In genomic region chr7:112528059-112528458, GRCm38 (mm10) we compare ENCODE assay signal across 15 mouse cellular contexts.
A peak's percentile ranks its signal among the peaks of the same experiment; 100 is the strongest.
DNase-seq lines count a peak whose midpoint lies in the region; ATAC-seq and TF ChIP-seq lines count a peak whose summit lies in the region.
"Had no signal": no experiment of that assay in that cellular context is flagged by ENCODE, and none has a peak within 500 bp of the region (broad histone marks: within the 10 kb centered on the region; RNA-seq: fewer than 3 reads in every experiment).

No protein-coding gene starts in this region.

- H3K27ac ChIP-seq in embryonic facial prominence, embryonic 11.5 days (replicated peaks; ENCODE audit: low read depth, low read length), result no peak overlapping the region
- no peak overlapping the region for H3K27ac ChIP-seq in embryonic facial prominence, embryonic 10.5 days (replicated peaks)
- peak overlapping the region; percentile 54 for H3K27ac ChIP-seq in kidney, embryonic 15.5 days
- H3K27ac ChIP-seq in stomach, embryonic 14.5 days (ENCODE audit: low read length), result peak overlapping the region; percentile 34; the same call in 1 of the 2 replicates
- no peak overlapping the region for H3K27ac ChIP-seq in stomach, postnatal 0 days (replicated peaks)
- no peak overlapping the region for H3K27ac ChIP-seq in forebrain, embryonic 15.5 days (replicated peaks)
- H3K27ac ChIP-seq in hindbrain, embryonic 16.5 days (ENCODE audit: low read depth, low read length), result no peak overlapping the region
- H3K27ac ChIP-seq: liver, embryonic 14.5 days had no signal

- 60% methylated on average over 1 of the region's 1 CpGs for WGBS in embryonic facial prominence, embryonic 11.5 days
- WGBS in embryonic facial prominence, embryonic 10.5 days, result 77% methylated on average over 1 of the region's 1 CpGs
- 89% methylated on average over 1 of the region's 1 CpGs for WGBS in kidney, embryonic 15.5 days
- 89% methylated on average over 1 of the region's 1 CpGs for WGBS in stomach, embryonic 14.5 days
- WGBS in stomach, postnatal 0 days, result 100% methylated on average over 1 of the region's 1 CpGs
- 87% methylated on average over 1 of the region's 1 CpGs for WGBS in forebrain, embryonic 15.5 days
- WGBS in hindbrain, embryonic 16.5 days, result 85% methylated on average over 1 of the region's 1 CpGs

- no peaks in the 10 kb centered on the region for H3K27me3 ChIP-seq in embryonic facial prominence, embryonic 11.5 days (ENCODE audit: control insufficient read depth, insufficient read depth, low read length)
- no peaks in the 10 kb centered on the region for H3K27me3 ChIP-seq in embryonic facial prominence, embryonic 10.5 days (replicated peaks; ENCODE audit: low read depth, poor library complexity, severe bottlenecking)
- H3K27me3 ChIP-seq in kidney, embryonic 15.5 days, result no peaks in the 10 kb centered on the region
- no peaks in the 10 kb centered on the region for H3K27me3 ChIP-seq in stomach, embryonic 14.5 days (ENCODE audit: control insufficient read depth, insufficient read depth, low read length)
- H3K27me3 ChIP-seq in stomach, postnatal 0 days (ENCODE audit: control insufficient read depth, insufficient read depth, low read length), result no peaks in the 10 kb centered on the region
- H3K27me3 ChIP-seq in forebrain, embryonic 15.5 days, result no peaks in the 10 kb centered on the region
- no peaks in the 10 kb centered on the region for H3K27me3 ChIP-seq in hindbrain, embryonic 16.5 days (replicated peaks; ENCODE audit: control insufficient read depth, insufficient read depth, low read length)
- H3K27me3 ChIP-seq: CH12.LX had no signal

- no peak for TF ChIP-seq CTCF in stomach, postnatal 0 days (IDR thresholded peaks at IDR 0.05; ENCODE audit: low read depth)

- no peaks in the 10 kb centered on the region for H3K9me3 ChIP-seq in embryonic facial prominence, embryonic 11.5 days (replicated peaks; ENCODE audit: control insufficient read depth, low read length)
- no peaks in the 10 kb centered on the region for H3K9me3 ChIP-seq in embryonic facial prominence, embryonic 10.5 days
- H3K9me3 ChIP-seq in kidney, embryonic 15.5 days (replicated peaks), result no peaks in the 10 kb centered on the region
- no peaks in the 10 kb centered on the region for H3K9me3 ChIP-seq in stomach, embryonic 14.5 days (ENCODE audit: control insufficient read depth, low read depth, low read length)
- H3K9me3 ChIP-seq in stomach, postnatal 0 days (ENCODE audit: control insufficient read depth, low read length), result no peaks in the 10 kb centered on the region
- no peaks in the 10 kb centered on the region for H3K9me3 ChIP-seq in forebrain, embryonic 15.5 days
- no peaks in the 10 kb centered on the region for H3K9me3 ChIP-seq in hindbrain, embryonic 16.5 days (ENCODE audit: control insufficient read depth, low read length)

- H3K4me3 ChIP-seq in embryonic facial prominence, embryonic 11.5 days (ENCODE audit: low read depth, low read length), result no peak overlapping the region
- no peak overlapping the region for H3K4me3 ChIP-seq in embryonic facial prominence, embryonic 10.5 days
- H3K4me3 ChIP-seq in kidney, embryonic 15.5 days (replicated peaks), result no peak overlapping the region
- H3K4me3 ChIP-seq in stomach, embryonic 14.5 days (ENCODE audit: low read depth, low read length), result no peak overlapping the region
- no peak overlapping the region for H3K4me3 ChIP-seq in stomach, postnatal 0 days (ENCODE audit: low read depth, low read length)
- no peak overlapping the region for H3K4me3 ChIP-seq in forebrain, embryonic 15.5 days
- H3K4me3 ChIP-seq in hindbrain, embryonic 16.5 days (ENCODE audit: low read length), result no peak overlapping the region

- H3K4me2 ChIP-seq in embryonic facial prominence, embryonic 11.5 days (ENCODE audit: low read depth, low read length), result no peak overlapping the region
- no peak overlapping the region for H3K4me2 ChIP-seq in kidney, embryonic 15.5 days
- no peak overlapping the region for H3K4me2 ChIP-seq in stomach, embryonic 14.5 days (replicated peaks; ENCODE audit: low read depth, low read length)
- no peak overlapping the region for H3K4me2 ChIP-seq in stomach, postnatal 0 days (replicated peaks; ENCODE audit: low read depth)
- no peak overlapping the region for H3K4me2 ChIP-seq in forebrain, embryonic 15.5 days (replicated peaks)
- no peak overlapping the region for H3K4me2 ChIP-seq in hindbrain, embryonic 16.5 days (ENCODE audit: low read length)
- H3K4me2 ChIP-seq: hindbrain, embryonic 14.5 days had no signal

- DNase-seq in embryonic facial prominence, embryonic 11.5 days (ENCODE audit: low spot score), result no peak
- DNase-seq in embryonic facial prominence, embryonic 10.5 days (ENCODE audit: low spot score), result no peak
- DNase-seq in kidney, adult 18-20 months, result no peak
- no peak for DNase-seq in stomach, postnatal 0 days (ENCODE audit: low spot score)
- DNase-seq: gastrocnemius, postnatal 25 days; right cerebral cortex, postnatal 25 days; thymus, adult 18-20 months had no signal

- H3K36me3 ChIP-seq in embryonic facial prominence, embryonic 11.5 days (replicated peaks; ENCODE audit: control insufficient read depth, insufficient read depth, low read depth, low read length), result no peaks in the 10 kb centered on the region
- no peaks in the 10 kb centered on the region for H3K36me3 ChIP-seq in embryonic facial prominence, embryonic 10.5 days (replicated peaks)
- H3K36me3 ChIP-seq in kidney, embryonic 15.5 days, result no peaks in the 10 kb centered on the region
- no peaks in the 10 kb centered on the region for H3K36me3 ChIP-seq in stomach, embryonic 14.5 days (ENCODE audit: control insufficient read depth, insufficient read depth, low read length)
- no peaks in the 10 kb centered on the region for H3K36me3 ChIP-seq in stomach, postnatal 0 days (ENCODE audit: control insufficient read depth, insufficient read depth, low read length)
- H3K36me3 ChIP-seq in forebrain, embryonic 15.5 days, result no peaks in the 10 kb centered on the region
- H3K36me3 ChIP-seq in hindbrain, embryonic 16.5 days (ENCODE audit: control insufficient read depth, insufficient read depth, low read length), result no peaks in the 10 kb centered on the region

- ATAC-seq in embryonic facial prominence, embryonic 11.5 days (replicated peaks; ENCODE audit: insufficient number of reproducible peaks, low FRiP score, low TSS enrichment, low read depth), result 0 out of 2 replicates have a peak, but pooled peaks have one; percentile 16
- 0 out of 2 replicates have a peak, but pooled peaks have one; percentile 2 for ATAC-seq in kidney, embryonic 15.5 days (replicated peaks; ENCODE audit: low FRiP score)
- no peak for ATAC-seq in stomach, embryonic 14.5 days (ENCODE audit: insufficient number of reproducible peaks, insufficient read depth, low FRiP score, low read depth)
- no peak for ATAC-seq in stomach, postnatal 0 days (ENCODE audit: low FRiP score, low TSS enrichment)
- no peak for ATAC-seq in forebrain, embryonic 15.5 days (replicated peaks)
- no peak for ATAC-seq in hindbrain, embryonic 16.5 days
- ATAC-seq: midbrain, embryonic 16.5 days had no signal

- H3K4me1 ChIP-seq in embryonic facial prominence, embryonic 11.5 days (ENCODE audit: control insufficient read depth, insufficient read depth, low read length), result no peaks in the 10 kb centered on the region
- H3K4me1 ChIP-seq in embryonic facial prominence, embryonic 10.5 days, result peaks cover 21% of the 10 kb centered on the region
- peaks cover 19% of the 10 kb centered on the region for H3K4me1 ChIP-seq in kidney, embryonic 15.5 days
- peaks cover 7% of the 10 kb centered on the region; the same call in 1 of the 2 replicates for H3K4me1 ChIP-seq in stomach, embryonic 14.5 days (ENCODE audit: control insufficient read depth, insufficient read depth, low read length)
- peaks cover 3% of the 10 kb centered on the region; the same call in 1 of the 2 replicates for H3K4me1 ChIP-seq in stomach, postnatal 0 days (replicated peaks; ENCODE audit: control insufficient read depth, insufficient read depth)
- peaks cover 5% of the 10 kb centered on the region; the same call in 1 of the 2 replicates for H3K4me1 ChIP-seq in forebrain, embryonic 15.5 days
- H3K4me1 ChIP-seq in hindbrain, embryonic 16.5 days (ENCODE audit: control insufficient read depth, insufficient read depth, low read depth, low read length), result no peaks in the 10 kb centered on the region; the same call in 1 of the 2 replicates

- TF ChIP-seq EP300 in stomach, postnatal 0 days (optimal IDR thresholded peaks at IDR 0.05), result no peak

- H3K9ac ChIP-seq in embryonic facial prominence, embryonic 11.5 days (replicated peaks; ENCODE audit: low read length), result no peak overlapping the region
- H3K9ac ChIP-seq in kidney, embryonic 15.5 days, result no peak overlapping the region
- H3K9ac ChIP-seq in stomach, embryonic 14.5 days (replicated peaks; ENCODE audit: low read depth, low read length), result no peak overlapping the region
- H3K9ac ChIP-seq in stomach, postnatal 0 days (ENCODE audit: low read length), result no peak overlapping the region
- H3K9ac ChIP-seq in forebrain, embryonic 15.5 days (replicated peaks), result no peak overlapping the region
- H3K9ac ChIP-seq in hindbrain, embryonic 16.5 days (ENCODE audit: low read depth, low read length), result no peak overlapping the region
- H3K9ac ChIP-seq: hindbrain, embryonic 14.5 days; liver, embryonic 14.5 days had no signal

Comparison
In these comparisons a context has a peak if more than half of its experiments do, and no peak if none do; other contexts are left out.
1. H3K27ac ChIP-seq: peak in kidney, embryonic 15.5 days (single experiment) and stomach, embryonic 14.5 days (single experiment); none in embryonic facial prominence, embryonic 11.5 days (single experiment), embryonic facial prominence, embryonic 10.5 days (single experiment), stomach, postnatal 0 days (single experiment), forebrain, embryonic 15.5 days (single experiment) and hindbrain, embryonic 16.5 days (single experiment).
2. ATAC-seq: peak in embryonic facial prominence, embryonic 11.5 days (single experiment) and kidney, embryonic 15.5 days (single experiment); none in stomach, embryonic 14.5 days (single experiment), stomach, postnatal 0 days (single experiment), forebrain, embryonic 15.5 days (single experiment) and hindbrain, embryonic 16.5 days (single experiment).